Mouse (Mus musculus) MEL-GATA-1-ER (cell line): ENCODE results near the gene Poc1b.
"Not testable (repeated sequence)": the region's sequence is repeated elsewhere in the genome, so short reads cannot be mapped to it uniquely, and the experiment has no call there.

Experiments used
- DNase-seq: peaks from one replicate; pipeline ENCODE4 v3.0.0-alpha.2; 2012; ENCODE audit warnings: low read depth; ENCODE audit errors: extremely low read depth

The Poc1b gene

GRCm38 (mm10) chr10:99156808-99157207 lies 50.0 kb downstream of the Poc1b start:
- no peak for DNase-seq

DNA sequence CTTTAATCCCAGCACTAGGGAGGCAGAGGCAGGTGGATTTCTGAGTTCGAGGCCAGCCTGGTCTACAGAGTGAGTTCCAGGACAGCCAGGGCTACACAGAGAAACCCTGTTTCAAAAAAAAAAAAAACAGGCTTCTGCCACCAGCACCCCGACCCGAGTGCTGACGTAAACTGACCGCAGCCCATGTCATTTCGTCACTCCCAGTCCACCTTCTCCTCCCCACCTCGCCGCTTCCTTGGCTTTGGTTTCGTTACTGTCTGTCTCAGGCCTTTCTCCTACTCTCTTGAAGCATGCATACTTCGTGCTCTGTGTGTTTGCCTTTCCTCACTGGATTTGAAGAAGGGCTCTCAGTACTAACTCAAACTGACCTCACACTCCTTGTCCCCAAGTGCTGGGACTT lies 50.9 kb downstream of the Poc1b start:
- DNase-seq: not testable (repeated sequence)

- peak; percentile 20 for DNase-seq
Observed at GRCm38 (mm10) chr10:99161987-99162582, 55.2 kb downstream of the Poc1b start.

DNA sequence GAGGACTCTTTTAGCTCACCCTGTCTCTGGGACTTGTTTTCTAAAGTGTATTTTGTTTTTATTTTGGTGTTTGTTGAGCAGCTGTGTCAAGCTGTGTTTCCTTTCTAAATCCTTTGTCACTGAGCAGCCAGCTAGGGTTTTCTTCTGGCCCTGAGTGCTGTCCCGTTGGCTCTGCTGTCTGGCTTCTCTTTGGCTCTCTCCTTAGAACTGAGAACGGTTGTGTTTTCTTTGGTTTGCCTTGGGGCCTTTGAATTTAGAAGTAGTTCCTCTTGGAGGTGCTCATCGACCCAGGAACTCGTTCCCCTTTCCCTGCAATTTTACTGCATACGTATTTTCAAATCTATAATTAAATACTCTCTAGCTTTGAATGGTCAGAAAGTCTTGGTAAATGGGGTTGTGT lies 56.2 kb downstream of the Poc1b start:
- DNase-seq: no peak

- peak; percentile 19 for DNase-seq
Observed at GRCm38 (mm10) chr10:99164871-99165477, 58.1 kb downstream of the Poc1b start.

DNA sequence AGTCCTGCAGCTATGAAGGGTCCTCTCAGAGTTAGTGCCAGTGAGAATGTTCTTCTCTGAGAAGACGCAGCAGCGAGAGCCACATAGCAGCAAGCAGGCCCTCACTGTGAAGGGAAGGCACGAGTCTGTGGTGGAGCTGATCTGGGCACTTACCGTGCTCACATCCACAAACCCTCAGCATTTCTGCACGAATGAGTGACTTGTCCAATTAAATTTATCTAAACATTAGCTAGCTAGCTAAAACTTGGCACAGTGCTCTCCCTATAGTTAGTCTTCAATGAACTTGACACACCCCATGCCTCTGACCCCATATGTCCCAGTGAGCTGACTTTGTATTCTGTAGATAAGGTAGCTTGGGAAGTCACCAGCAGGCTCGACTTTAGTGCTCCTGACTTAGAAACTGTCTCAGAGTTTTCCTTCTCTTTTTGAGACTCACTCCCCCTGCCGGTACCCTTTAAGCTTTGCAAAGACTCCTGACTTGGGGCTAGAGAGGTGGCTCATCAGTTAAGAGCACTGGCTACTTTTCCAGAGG lies 59.0 kb downstream of the Poc1b start:
- peak; percentile 39 for DNase-seq

- DNase-seq: no peak
Observed at GRCm38 (mm10) chr10:99166392-99166791, 59.6 kb downstream of the Poc1b start.

- no peak for DNase-seq
Observed at GRCm38 (mm10) chr10:99168404-99168803, 61.6 kb downstream of the Poc1b start.

- DNase-seq: no peak
Observed at GRCm38 (mm10) chr10:99168840-99169764, 62.3 kb downstream of the Poc1b start.

GRCm38 (mm10) chr10:99169765-99170129 lies 62.9 kb downstream of the Poc1b start:
- DNase-seq: no peak

DNA sequence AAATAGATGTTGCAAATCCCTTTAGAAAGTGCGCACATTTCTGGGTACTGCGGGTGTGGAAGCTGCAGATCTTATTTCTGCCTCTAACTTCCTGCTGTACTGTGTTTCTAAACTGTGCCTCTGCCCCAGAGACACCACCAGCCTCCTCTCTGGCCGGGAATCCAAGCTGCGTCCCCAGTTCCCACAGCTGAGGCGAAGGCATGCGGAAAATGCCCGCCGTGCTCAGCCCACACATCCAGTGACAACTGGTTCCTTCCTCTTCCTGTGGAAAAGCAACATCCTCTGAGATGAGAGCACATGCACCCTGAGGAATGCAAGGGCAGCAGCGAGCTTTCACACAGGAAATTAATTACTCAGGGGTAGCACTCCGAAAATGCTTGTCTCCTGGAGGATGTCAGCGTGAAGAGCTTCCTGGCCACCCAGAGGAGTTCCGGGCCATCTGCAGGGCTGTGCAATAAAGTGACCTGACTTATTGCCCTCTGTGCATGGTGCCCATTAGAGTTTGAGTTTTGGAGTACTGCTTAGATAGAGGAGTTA lies 65.2 kb downstream of the Poc1b start:
- DNase-seq: no peak

GRCm38 (mm10) chr10:99172906-99173507 lies 66.2 kb downstream of the Poc1b start:
- no peak for DNase-seq

- no peak for DNase-seq
Observed at GRCm38 (mm10) chr10:99176911-99177310, 70.1 kb downstream of the Poc1b start.

GRCm38 (mm10) chr10:99178118-99178517 lies 71.3 kb downstream of the Poc1b start:
- no peak for DNase-seq

GRCm38 (mm10) chr10:99179122-99179521 lies 72.3 kb downstream of the Poc1b start:
- no peak for DNase-seq

GRCm38 (mm10) chr10:99179566-99179965 lies 72.7 kb downstream of the Poc1b start:
- DNase-seq: no peak

- no peak for DNase-seq
Observed at GRCm38 (mm10) chr10:99181497-99181896, 74.7 kb downstream of the Poc1b start.

DNA sequence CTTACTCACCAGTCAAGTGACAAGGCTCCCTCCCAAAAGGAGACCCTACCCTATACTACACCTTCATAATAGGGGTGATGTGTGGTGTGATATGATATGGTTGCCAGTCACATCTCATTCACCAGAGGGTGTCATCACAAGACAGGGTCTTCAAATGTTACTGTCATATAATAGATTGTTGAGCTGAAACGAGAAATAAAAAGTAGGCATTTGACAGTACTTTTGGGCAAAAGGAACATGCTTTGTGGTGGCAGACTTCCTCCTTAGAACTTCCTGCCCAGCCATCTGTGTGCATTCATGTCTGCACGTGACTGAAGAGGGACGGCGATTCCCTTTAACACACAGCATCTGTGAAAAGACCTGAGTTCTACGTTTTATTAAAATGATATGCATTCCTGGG lies 75.3 kb downstream of the Poc1b start:
- DNase-seq: no peak

- DNase-seq: no peak
Observed at GRCm38 (mm10) chr10:99188175-99188574, 81.3 kb downstream of the Poc1b start.

- no peak for DNase-seq
Observed at GRCm38 (mm10) chr10:99188656-99189603, 82.1 kb downstream of the Poc1b start.
